Mouse (Mus musculus) lung, adult 2 months (tissue): Measurements from ENCODE around the gene Slc8a1.

Experiments
- CTCF ChIP-seq: fragments of 200-500 bp; IDR thresholded peaks from 2 replicates; pipeline ENCODE4 v1.5.1; 2011; ENCODE audit warnings: mild to moderate bottlenecking, low read length, control low read depth; ENCODE audit not compliant: insufficient read depth
- POLR2A ChIP-seq: fragments of 200-500 bp; IDR thresholded peaks from 2 replicates; pipeline ENCODE4 v1.6.1; 2011; ENCODE audit warnings: low read depth, mild to moderate bottlenecking, control low read depth, low read length, borderline replicate concordance; ENCODE audit errors: extremely low read depth

DNA sequence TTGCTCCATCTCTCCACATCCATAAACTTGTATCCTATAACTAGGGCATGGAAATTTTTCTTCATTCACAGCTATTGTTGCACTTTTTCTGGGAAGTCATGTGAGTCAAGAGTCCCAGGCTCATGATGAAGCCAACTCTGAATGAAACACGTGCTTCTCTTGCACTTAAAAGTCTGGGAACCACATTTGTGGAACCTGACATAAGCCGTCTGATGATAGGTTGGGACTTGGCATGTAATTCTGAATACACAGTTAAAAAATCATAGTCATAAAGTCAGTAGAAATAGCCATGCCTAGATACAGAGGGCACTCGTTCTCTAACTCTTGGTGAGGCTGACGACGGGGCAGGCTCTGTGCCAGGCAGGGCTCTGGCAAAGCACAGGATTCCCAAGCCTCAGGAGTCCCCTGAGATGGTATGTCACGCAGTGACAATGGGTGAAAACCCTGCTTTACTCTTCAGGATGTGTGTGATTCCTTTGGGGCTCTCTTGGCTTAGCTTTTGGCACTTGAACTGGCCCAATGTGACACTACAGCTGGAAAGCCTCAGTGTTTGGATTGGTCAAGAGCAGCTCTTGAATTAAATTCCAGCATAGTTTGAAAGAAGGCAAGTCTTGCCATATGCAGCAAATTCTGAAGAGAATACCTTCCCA lies 245.8 kb downstream of the Slc8a1 start:
- TF ChIP-seq CTCF (no peak), POLR2A (no peak)
